Mouse (Mus musculus) liver, postnatal 0 days (tissue): Measurements from ENCODE around the gene Eapp.
"Not testable (repeated sequence)": the region's sequence is repeated elsewhere in the genome, so short reads cannot be mapped to it uniquely, and the experiment has no call there.

Experiments used
- CTCF ChIP-seq: sonication (generic); IDR thresholded peaks from 2 replicates; pipeline ENCODE4 v1.5.1; 2016; ENCODE audit warnings: antibody characterized with exemption, low read depth
- EP300 ChIP-seq: IDR thresholded peaks from 2 replicates; pipeline ENCODE4 v1.6.1; 2016; ENCODE audit warnings: antibody characterized with exemption, low read depth, mild to moderate bottlenecking

- not testable (repeated sequence) for TF ChIP-seq CTCF, EP300
These were observed 42.4 kb upstream of the Eapp start for GRCm38 (mm10) chr12:54737891-54738660.
